Mouse (Mus musculus) olfactory bulb, adult 2 months (tissue): ENCODE results near the gene Dnmt1.

ENCODE experiments used
- CTCF ChIP-seq: fragments of 200-500 bp; IDR thresholded peaks from 2 replicates; pipeline ENCODE4 v1.5.1; 2012; ENCODE audit warnings: low read depth, mild to moderate bottlenecking, low read length, moderate library complexity; ENCODE audit not compliant: insufficient read depth
- POLR2A ChIP-seq: fragments of 200-500 bp; IDR thresholded peaks from 2 replicates; pipeline ENCODE4 v1.6.1; 2012; ENCODE audit warnings: mild to moderate bottlenecking, low read depth, low read length, moderate library complexity; ENCODE audit not compliant: insufficient read depth

- TF ChIP-seq CTCF (no peak), POLR2A (0 out of 2 replicates have a peak, but pooled peaks have one; percentile 23)
Measured at GRCm38 (mm10) chr9:20975431-20976215, 15.9 kb upstream of the Dnmt1 start.
